Mouse (Mus musculus): ENCODE data around the gene Trim28. TPM values are rescaled to one million over a fixed set of nuclear protein-coding genes. Genes with fewer than 3 reads are reported as not detected.

The Trim28 gene
- polyA plus RNA-seq, 1 experiment from 2014 or later, result 195 TPM

DNA sequence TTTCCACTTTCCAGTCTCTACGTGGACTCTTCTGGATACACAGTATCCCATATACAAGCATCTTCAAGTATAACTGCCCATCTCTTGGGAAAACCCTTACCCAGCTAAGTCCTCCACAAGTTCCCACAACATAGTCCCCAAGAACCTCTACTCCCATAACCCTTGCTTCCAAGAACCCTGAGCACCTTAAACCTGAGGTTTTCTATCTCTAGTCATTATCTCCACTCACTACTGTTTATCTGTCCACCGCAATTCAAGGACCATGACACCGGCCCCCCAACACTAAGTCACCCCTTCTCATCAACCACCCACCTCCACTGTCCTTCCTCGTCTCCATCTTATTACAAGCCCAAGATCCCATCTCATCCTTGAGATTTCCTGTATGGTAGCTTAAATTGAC, 37.9 kb downstream of the Trim28 start:
- peak overlapping the region; percentile 91 for H3K4me2 ChIP-seq (ENCODE audit: low read depth, low read length)
- peak overlapping the region; percentile 97 for H3K9ac ChIP-seq (ENCODE audit: low read length)
- peak overlapping the region; percentile 100; the same call in 1 of the 2 replicates for H3K27ac ChIP-seq (ENCODE audit: low read length)
- WGBS, result 27% methylated on average over 4 of the region's 4 CpGs
- H3K27me3 ChIP-seq (ENCODE audit: control insufficient read depth, insufficient read depth, low read depth, low read length), result 0 out of 2 replicates have a peak, but pooled peaks cover 3% of the 10 kb centered on the region
- ATAC-seq (ENCODE audit: low read depth), result no peak
- peaks cover 21% of the 10 kb centered on the region for H3K36me3 ChIP-seq (ENCODE audit: control insufficient read depth, insufficient read depth, low read length)
- peak overlapping the region; percentile 83 for H3K4me3 ChIP-seq (ENCODE audit: low read length)
- no peaks in the 10 kb centered on the region for H3K9me3 ChIP-seq (ENCODE audit: control insufficient read depth, low read length)
- H3K4me1 ChIP-seq (replicated peaks; ENCODE audit: control insufficient read depth, insufficient read depth, low read length), result peaks cover 27% of the 10 kb centered on the region

DNA sequence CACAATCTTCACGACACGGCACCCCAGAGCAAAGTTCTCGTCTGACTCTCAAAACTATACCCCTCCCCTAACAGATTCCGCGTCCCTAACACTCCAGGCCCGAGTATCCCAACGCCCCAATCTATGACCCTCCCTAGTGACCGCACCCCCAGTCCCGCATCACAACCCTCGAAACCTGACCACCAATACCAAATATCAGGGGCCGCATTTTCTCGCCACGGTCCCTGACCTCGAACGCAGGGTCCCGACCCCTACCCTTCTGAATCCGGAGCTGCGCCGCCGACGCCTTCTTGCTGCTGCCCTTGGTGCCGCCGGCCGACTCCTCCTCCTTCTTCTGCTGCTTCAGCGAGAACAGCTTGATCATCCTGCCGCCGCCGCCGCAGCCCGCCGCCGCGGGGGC, 38.5 kb downstream of the Trim28 start:
- ATAC-seq (ENCODE audit: low read depth), result peak; percentile 5; the same call in 1 of the 2 replicates

DNA sequence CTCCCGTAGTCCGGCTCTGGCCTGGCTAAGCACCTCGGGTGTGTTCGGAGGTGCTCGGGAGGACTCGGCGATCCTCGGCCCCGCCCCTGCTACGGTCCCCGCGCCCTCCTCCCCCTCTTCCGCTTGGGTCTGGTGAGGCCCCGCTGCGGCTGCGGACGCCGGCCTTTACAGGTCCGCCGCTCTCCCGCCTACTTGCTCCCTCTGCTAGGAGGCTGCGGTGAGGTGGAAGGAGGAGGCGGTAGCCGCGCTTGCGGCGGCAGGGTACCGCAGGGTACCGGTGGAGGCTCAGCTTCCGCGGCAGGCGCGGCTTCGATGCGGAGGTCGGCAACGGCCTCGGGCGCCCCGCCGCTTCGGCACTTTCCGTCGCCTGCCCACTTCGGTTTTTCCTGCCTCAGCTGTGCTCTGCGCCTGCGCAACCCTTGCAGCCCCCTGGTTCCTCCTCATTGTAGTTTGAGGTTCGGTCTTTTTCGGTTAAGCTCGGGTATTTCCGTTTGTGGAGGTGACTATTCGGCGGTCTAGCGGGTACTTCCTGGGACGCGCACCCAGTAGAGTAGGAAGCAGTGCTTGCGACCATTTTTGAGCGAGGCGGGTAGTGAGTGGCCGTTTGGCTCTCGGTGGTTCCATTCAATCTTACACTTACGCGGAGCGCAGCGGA, 39.1 kb downstream of the Trim28 start, which contains the start of gene Ube2m:
Ube2m (minus strand) TSS at position 375 of the 655 bp plus-strand sequence.
- Histone ChIP-seq H3K4me1 (replicated peaks; ENCODE audit: control insufficient read depth, insufficient read depth, low read length) (peaks cover 27% of the 10 kb centered on the region), H3K27me3 (ENCODE audit: control insufficient read depth, insufficient read depth, low read depth, low read length) (peaks cover 10% of the 10 kb centered on the region), H3K4me2 (ENCODE audit: low read depth, low read length) (peak within 1 kb of the TSS; percentile 91), H3K36me3 (ENCODE audit: control insufficient read depth, insufficient read depth, low read length) (peaks cover 14% of the 10 kb centered on the region), H3K9ac (ENCODE audit: low read length) (peak within 1 kb of the TSS; percentile 97), H3K9me3 (ENCODE audit: control insufficient read depth, low read length) (peaks cover 3% of the 10 kb centered on the region), H3K4me3 (ENCODE audit: low read length) (peak within 1 kb of the TSS; percentile 83), H3K27ac (ENCODE audit: low read length) (peak within 1 kb of the TSS; percentile 100)
- ATAC-seq (ENCODE audit: low read depth), result peak; percentile 94
- WGBS, result under 1% methylated on average over 56 of the region's 65 CpGs

More for the DNA sequence above, 38.5 kb downstream of the Trim28 start:
- H3K4me3 ChIP-seq (ENCODE audit: low read length), result peak overlapping the region; percentile 83
- peak overlapping the region; percentile 100 for H3K27ac ChIP-seq (ENCODE audit: low read length)
- H3K9me3 ChIP-seq (ENCODE audit: control insufficient read depth, low read length), result no peaks in the 10 kb centered on the region
- H3K36me3 ChIP-seq (ENCODE audit: control insufficient read depth, insufficient read depth, low read length), result peaks cover 15% of the 10 kb centered on the region
- peaks cover 27% of the 10 kb centered on the region for H3K4me1 ChIP-seq (replicated peaks; ENCODE audit: control insufficient read depth, insufficient read depth, low read length)
- H3K27me3 ChIP-seq (ENCODE audit: control insufficient read depth, insufficient read depth, low read depth, low read length), result peaks cover 3% of the 10 kb centered on the region; the same call in 1 of the 2 replicates
- H3K9ac ChIP-seq (ENCODE audit: low read length), result peak overlapping the region; percentile 97
- WGBS, result 0% methylated on average over 30 of the region's 33 CpGs
- peak overlapping the region; percentile 91 for H3K4me2 ChIP-seq (ENCODE audit: low read depth, low read length)

DNA sequence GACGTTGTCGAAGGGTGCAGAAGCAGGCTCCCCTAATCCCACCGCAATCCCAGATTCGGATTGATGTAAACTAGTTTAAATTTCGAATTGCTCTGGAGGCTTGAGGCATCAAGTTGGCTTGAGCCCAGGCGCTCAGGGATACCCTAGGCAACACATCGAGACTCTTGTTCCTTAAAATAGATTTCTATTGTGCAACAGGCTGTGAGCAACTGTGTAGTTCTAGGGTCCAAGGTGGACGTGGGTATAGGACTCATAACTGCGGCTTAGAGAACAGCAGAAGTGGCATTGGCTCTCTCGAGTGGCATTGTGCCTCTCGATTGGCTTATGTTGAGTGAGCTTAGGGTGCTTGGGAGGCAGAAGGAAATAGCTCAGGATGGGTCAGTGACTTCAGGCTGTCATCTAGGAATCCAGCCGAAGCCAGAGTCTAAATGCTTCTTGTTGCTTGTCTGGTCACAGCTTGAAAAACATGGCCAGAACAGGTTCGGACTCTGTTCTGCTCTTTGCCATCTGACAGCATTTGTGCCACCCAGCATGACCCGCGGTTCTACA, 39.8 kb downstream of the Trim28 start:
- Histone ChIP-seq H3K4me1 (replicated peaks; ENCODE audit: control insufficient read depth, insufficient read depth, low read length) (peaks cover 27% of the 10 kb centered on the region), H3K4me3 (ENCODE audit: low read length) (peak overlapping the region; percentile 83), H3K9ac (ENCODE audit: low read length) (peak overlapping the region; percentile 97), H3K36me3 (ENCODE audit: control insufficient read depth, insufficient read depth, low read length) (peaks cover 14% of the 10 kb centered on the region), H3K9me3 (ENCODE audit: control insufficient read depth, low read length) (peaks cover 8% of the 10 kb centered on the region), H3K4me2 (ENCODE audit: low read depth, low read length) (peak overlapping the region; percentile 91), H3K27ac (ENCODE audit: low read length) (peak overlapping the region; percentile 100), H3K27me3 (ENCODE audit: control insufficient read depth, insufficient read depth, low read depth, low read length) (peaks cover 16% of the 10 kb centered on the region)
- WGBS, result 13% methylated on average over 15 of the region's 15 CpGs
- no peak for ATAC-seq (ENCODE audit: low read depth)

DNA sequence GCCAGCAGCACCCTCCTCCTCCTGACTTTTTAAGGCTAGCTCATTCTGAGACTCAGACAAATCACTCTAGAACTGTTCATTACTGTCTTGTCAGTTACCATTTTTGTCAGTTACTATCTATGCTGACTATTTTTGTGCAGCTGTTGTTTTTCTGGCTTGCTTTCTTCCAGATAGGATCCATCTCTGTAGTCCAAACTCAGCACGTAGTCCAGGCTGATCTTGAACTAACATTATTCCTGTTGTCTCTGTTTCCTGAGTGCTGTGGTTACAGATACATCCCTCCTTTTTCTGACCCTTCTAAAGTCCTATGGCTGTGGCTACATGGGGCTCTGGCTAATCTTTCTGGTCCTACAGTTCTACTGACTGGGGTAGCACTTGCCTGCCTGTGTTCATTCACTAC, 40.3 kb downstream of the Trim28 start:
- Histone ChIP-seq H3K27me3 (ENCODE audit: control insufficient read depth, insufficient read depth, low read depth, low read length) (peaks cover 21% of the 10 kb centered on the region), H3K27ac (ENCODE audit: low read length) (no peak overlapping the region), H3K9ac (ENCODE audit: low read length) (peak overlapping the region; percentile 97), H3K36me3 (ENCODE audit: control insufficient read depth, insufficient read depth, low read length) (peaks cover 14% of the 10 kb centered on the region), H3K4me1 (replicated peaks; ENCODE audit: control insufficient read depth, insufficient read depth, low read length) (peaks cover 29% of the 10 kb centered on the region), H3K4me2 (ENCODE audit: low read depth, low read length) (peak overlapping the region; percentile 91), H3K9me3 (ENCODE audit: control insufficient read depth, low read length) (peaks cover 8% of the 10 kb centered on the region), H3K4me3 (ENCODE audit: low read length) (peak overlapping the region; percentile 83; the same call in 1 of the 2 replicates)
- no peak for ATAC-seq (ENCODE audit: low read depth)
- 68% methylated on average over 1 of the region's 1 CpGs for WGBS

DNA sequence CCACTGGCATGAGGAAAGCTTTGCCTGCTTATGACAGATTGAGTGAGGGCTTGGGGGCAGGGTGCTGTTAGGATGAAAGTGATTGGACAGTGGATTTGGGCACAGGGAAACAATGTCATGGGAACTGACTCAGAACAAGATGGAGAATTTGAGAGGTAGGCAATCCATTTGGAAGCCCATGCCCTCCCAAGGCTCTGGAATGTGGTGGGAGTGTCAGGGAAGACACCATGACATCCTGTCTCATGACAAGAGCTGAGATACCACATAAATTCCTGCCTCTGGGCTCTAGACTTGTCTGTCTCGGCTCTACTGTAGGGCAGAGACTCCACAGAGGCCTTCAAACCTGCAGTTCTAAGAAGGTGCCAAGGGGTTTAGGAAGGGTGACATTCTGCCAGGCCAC, 42.3 kb downstream of the Trim28 start:
- Histone ChIP-seq H3K9ac (ENCODE audit: low read length) (no peak overlapping the region), H3K4me1 (replicated peaks; ENCODE audit: control insufficient read depth, insufficient read depth, low read length) (peaks cover 27% of the 10 kb centered on the region), H3K36me3 (ENCODE audit: control insufficient read depth, insufficient read depth, low read length) (peaks cover 2% of the 10 kb centered on the region; the same call in 1 of the 2 replicates), H3K27me3 (ENCODE audit: control insufficient read depth, insufficient read depth, low read depth, low read length) (peaks cover 33% of the 10 kb centered on the region), H3K9me3 (ENCODE audit: control insufficient read depth, low read length) (peaks cover 8% of the 10 kb centered on the region), H3K27ac (ENCODE audit: low read length) (no peak overlapping the region), H3K4me2 (ENCODE audit: low read depth, low read length) (no peak overlapping the region), H3K4me3 (ENCODE audit: low read length) (no peak overlapping the region)
- 47% methylated on average over 1 of the region's 1 CpGs for WGBS
- no peak for ATAC-seq (ENCODE audit: low read depth)

DNA sequence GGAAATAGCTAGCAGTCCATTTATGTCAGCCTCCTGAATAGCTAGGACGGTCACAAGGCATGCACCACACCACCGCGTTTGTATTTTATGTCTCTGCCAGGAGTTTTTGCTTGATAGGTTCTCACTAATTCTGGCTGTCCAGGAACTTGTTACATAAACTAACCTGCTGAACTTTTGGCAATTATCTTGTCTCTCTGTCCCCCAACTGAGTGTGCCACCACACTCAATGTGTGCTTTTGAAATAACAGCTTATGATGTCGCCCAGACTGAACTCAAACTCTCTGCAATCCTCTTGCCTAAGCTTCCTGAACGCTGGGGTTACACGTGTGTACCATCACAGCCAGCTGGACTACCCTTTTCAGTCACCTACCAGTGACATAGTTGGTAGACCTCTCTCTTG, 43.6 kb downstream of the Trim28 start:
- Histone ChIP-seq H3K36me3 (ENCODE audit: control insufficient read depth, insufficient read depth, low read length) (no peaks in the 10 kb centered on the region), H3K9ac (ENCODE audit: low read length) (no peak overlapping the region), H3K4me2 (ENCODE audit: low read depth, low read length) (no peak overlapping the region), H3K9me3 (ENCODE audit: control insufficient read depth, low read length) (peaks cover 8% of the 10 kb centered on the region), H3K27ac (ENCODE audit: low read length) (no peak overlapping the region), H3K4me3 (ENCODE audit: low read length) (no peak overlapping the region), H3K27me3 (ENCODE audit: control insufficient read depth, insufficient read depth, low read depth, low read length) (peaks cover 33% of the 10 kb centered on the region), H3K4me1 (replicated peaks; ENCODE audit: control insufficient read depth, insufficient read depth, low read length) (peaks cover 20% of the 10 kb centered on the region)
- WGBS, result 73% methylated on average over 6 of the region's 6 CpGs
- no peak for ATAC-seq (ENCODE audit: low read depth)

DNA sequence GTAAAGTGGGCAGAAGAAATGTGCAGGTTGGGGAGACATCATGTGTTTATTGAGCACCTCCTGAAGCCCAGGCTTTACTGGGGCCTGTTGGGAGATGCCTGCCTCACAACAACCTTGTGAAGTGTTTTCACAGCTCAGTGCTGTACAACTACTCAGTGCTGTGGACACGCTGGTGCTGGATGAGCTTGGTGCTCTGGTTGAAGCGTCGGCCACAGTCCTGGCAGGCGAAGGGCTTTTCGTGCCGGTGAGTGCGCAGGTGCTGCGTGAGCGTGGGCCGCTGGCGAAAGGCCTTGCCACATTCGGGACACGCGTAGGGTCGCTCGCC, 44.2 kb downstream of the Trim28 start:
- no peak for ATAC-seq (ENCODE audit: low read depth)
- Histone ChIP-seq H3K9ac (ENCODE audit: low read length) (peak overlapping the region; percentile 65; the same call in 1 of the 2 replicates), H3K4me3 (ENCODE audit: low read length) (peak overlapping the region; percentile 55; the same call in 1 of the 2 replicates), H3K4me1 (replicated peaks; ENCODE audit: control insufficient read depth, insufficient read depth, low read length) (peaks cover 20% of the 10 kb centered on the region), H3K9me3 (ENCODE audit: control insufficient read depth, low read length) (peaks cover 8% of the 10 kb centered on the region), H3K27ac (ENCODE audit: low read length) (no peak overlapping the region), H3K36me3 (ENCODE audit: control insufficient read depth, insufficient read depth, low read length) (no peaks in the 10 kb centered on the region), H3K4me2 (ENCODE audit: low read depth, low read length) (peak overlapping the region; percentile 93; the same call in 1 of the 2 replicates), H3K27me3 (ENCODE audit: control insufficient read depth, insufficient read depth, low read depth, low read length) (peaks cover 33% of the 10 kb centered on the region)
- WGBS, result 46% methylated on average over 16 of the region's 16 CpGs

DNA sequence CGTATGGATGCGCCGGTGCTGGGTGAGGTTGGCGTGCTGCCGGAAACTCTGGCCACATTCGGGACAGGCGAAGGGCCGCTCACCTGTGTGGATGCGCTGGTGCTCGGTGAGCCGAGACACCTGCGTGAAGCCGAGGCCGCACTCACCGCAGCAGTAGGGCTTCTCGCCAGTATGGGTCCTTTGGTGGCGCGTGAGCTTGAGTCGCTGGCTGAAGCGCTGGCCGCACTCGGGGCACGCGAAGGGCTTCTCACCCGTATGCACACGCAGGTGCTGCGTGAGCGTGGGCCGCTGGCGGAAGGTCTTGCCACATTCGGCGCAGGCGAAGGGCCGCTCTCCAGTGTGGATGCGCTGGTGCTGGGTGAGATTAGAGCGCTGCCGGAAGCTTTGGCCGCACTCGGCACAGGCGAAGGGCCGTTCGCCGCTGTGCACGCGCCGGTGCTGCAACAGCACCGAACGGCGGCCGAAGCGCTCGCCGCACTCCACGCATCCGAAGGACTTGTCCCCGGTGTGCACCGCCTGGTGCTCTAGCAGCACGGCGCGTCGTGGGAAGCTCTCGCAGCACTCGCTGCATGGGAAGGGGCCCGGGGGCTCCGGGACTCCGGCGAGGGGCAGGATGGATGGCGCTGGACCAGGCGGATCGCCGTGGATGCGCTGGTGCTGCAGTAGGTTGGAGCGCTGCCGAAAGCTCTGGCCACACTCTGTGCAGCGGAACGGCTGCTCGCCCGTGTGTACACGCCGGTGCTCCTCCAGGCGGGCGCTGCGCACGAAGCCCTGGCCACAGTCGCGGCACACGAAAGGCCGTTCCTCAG, 44.7 kb downstream of the Trim28 start:
- peaks cover 8% of the 10 kb centered on the region for H3K9me3 ChIP-seq (ENCODE audit: control insufficient read depth, low read length)
- peak overlapping the region; percentile 93 for H3K4me2 ChIP-seq (ENCODE audit: low read depth, low read length)
- peak overlapping the region; percentile 65 for H3K9ac ChIP-seq (ENCODE audit: low read length)
- H3K36me3 ChIP-seq (ENCODE audit: control insufficient read depth, insufficient read depth, low read length), result no peaks in the 10 kb centered on the region
- no peak overlapping the region for H3K27ac ChIP-seq (ENCODE audit: low read length)
- H3K27me3 ChIP-seq (ENCODE audit: control insufficient read depth, insufficient read depth, low read depth, low read length), result peaks cover 33% of the 10 kb centered on the region
- H3K4me1 ChIP-seq (replicated peaks; ENCODE audit: control insufficient read depth, insufficient read depth, low read length), result peaks cover 20% of the 10 kb centered on the region
- peak overlapping the region; percentile 55 for H3K4me3 ChIP-seq (ENCODE audit: low read length)
- peak; percentile 21 for ATAC-seq (ENCODE audit: low read depth)
- 6% methylated on average over 88 of the region's 88 CpGs for WGBS

Data from lung, embryonic 16.5 days (tissue).